Mouse (Mus musculus) midbrain, embryonic 16.5 days (tissue): ENCODE measurements around the gene Ube2h. TPM values are rescaled to one million over a fixed set of nuclear protein-coding genes. Genes with fewer than 3 reads are reported as not detected.

ENCODE experiments used
- ATAC-seq: fragments of 200-750 bp; cut with Nextera tagmentation; 2 replicates; pipeline ENCODE4 v1.8.0; 2017; ENCODE audit warnings: moderate TSS enrichment
- H3K27ac ChIP-seq: fragments of 300-500 bp; sonication (generic); 2 replicates; pipeline ENCODE4 v1.5.1; 2014; ENCODE audit warnings: mild to moderate bottlenecking, low read length, mixed read lengths
- H3K27me3 ChIP-seq: fragments of 300-500 bp; sonication (generic); 2 replicates; pipeline ENCODE4 v1.6.1; 2014; ENCODE audit warnings: low read depth, low read length, mixed read lengths; ENCODE audit not compliant: control insufficient read depth, insufficient read depth
- H3K36me3 ChIP-seq: fragments of 300-500 bp; sonication (generic); 2 replicates; pipeline ENCODE4 v1.6.1; 2014; ENCODE audit warnings: mild to moderate bottlenecking, low read length, moderate library complexity, mixed read lengths; ENCODE audit not compliant: control insufficient read depth, insufficient read depth
- H3K4me1 ChIP-seq: fragments of 300-500 bp; sonication (generic); 2 replicates; pipeline ENCODE4 v1.6.1; 2014; ENCODE audit warnings: mild to moderate bottlenecking, low read length, mixed read lengths; ENCODE audit not compliant: control insufficient read depth, insufficient read depth
- H3K4me2 ChIP-seq: fragments of 300-500 bp; sonication (generic); 2 replicates; pipeline ENCODE4 v1.6.1; 2014; ENCODE audit warnings: mild to moderate bottlenecking, low read length, mixed read lengths
- H3K4me3 ChIP-seq: fragments of 300-500 bp; sonication (generic); 2 replicates; pipeline ENCODE4 v1.5.1; 2014; ENCODE audit warnings: low read depth, mild to moderate bottlenecking, low read length, moderate library complexity, mixed read lengths
- H3K9ac ChIP-seq: fragments of 300-500 bp; sonication (generic); 2 replicates; pipeline ENCODE4 v1.6.1; 2014; ENCODE audit warnings: low read depth, low read length, mixed read lengths
- H3K9me3 ChIP-seq: fragments of 300-500 bp; sonication (generic); replicated peaks from 2 replicates; pipeline ENCODE4 v1.6.1; 2014; ENCODE audit warnings: mild to moderate bottlenecking, low read length, mixed read lengths; ENCODE audit not compliant: control insufficient read depth, poor library complexity, severe bottlenecking
- WGBS: fragments of 180-500 bp; shearing (Covaris S2); extraction: QIAGEN DNeasy Blood & Tissue Kit; methylation state at CpG from one replicate; pipeline ENCODE4 v1.1.7; 2014; 5-methylcytosine and 5-hydroxymethylcytosine counted together
- polyA plus RNA-seq: library from polyadenylated mRNA; unstranded; fragments of >200 nt; fragmentation: Nextera tagmentation; extraction: Ambion mirVana; gene quantifications from 2 replicates; pipeline ENCODE4 v1.2.1, GENCODE M21; 2015

Gene Ube2h
- polyA plus RNA-seq, 1 experiment from 2014 or later: 57.0 TPM

DNA sequence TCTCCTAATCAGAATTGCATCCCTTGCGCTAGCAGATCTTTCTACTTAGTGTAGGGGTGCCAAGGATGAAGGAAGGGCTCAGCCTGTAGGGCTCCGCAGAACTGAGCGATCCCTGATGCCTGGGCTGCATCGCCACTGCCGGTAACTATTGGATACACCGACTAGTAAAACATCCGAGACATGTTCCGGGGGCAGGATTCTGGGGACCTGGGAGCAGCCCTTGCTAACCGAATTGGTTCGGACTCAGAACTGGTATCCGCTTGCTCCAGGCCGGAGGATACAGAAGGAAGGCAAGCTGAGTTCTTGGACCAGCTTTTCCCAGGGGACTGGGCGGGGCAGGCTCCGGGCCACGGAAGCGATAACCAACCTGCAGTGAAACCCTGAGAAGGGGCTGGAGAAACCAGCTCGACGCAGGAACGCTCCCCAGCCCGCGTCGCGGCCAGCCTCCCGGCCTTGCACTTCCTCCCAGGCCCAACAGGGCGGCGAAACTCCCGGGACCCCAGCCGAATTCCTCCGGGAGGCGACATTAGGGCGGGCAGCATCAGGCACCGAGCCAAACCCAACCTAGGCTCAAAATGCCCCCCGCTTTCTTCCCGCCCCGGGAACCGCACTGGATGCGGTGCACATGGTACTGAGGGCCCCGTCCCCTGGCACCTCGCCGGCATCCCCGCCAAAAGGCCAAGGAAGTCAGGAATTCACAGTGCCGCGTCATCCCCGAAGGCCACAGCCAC, 131.4 kb downstream of the Ube2h start:
- ATAC-seq: no peak
- H3K9me3 ChIP-seq: no peaks in the 10 kb centered on the region
- H3K27ac ChIP-seq: no peak overlapping the region
- H3K4me3 ChIP-seq: 0 out of 2 replicates have a peak overlapping the region, but pooled peaks have one; percentile 3
- peaks cover 18% of the 10 kb centered on the region for H3K4me1 ChIP-seq
- H3K36me3 ChIP-seq: no peaks in the 10 kb centered on the region
- no peak overlapping the region for H3K9ac ChIP-seq
- H3K4me2 ChIP-seq: peak overlapping the region; percentile 26
- peaks cover 60% of the 10 kb centered on the region for H3K27me3 ChIP-seq
- WGBS: 1% methylated on average over 43 of the region's 44 CpGs

- H3K9ac ChIP-seq: no peak overlapping the region
- no peaks in the 10 kb centered on the region for H3K9me3 ChIP-seq
- H3K4me1 ChIP-seq: peaks cover 18% of the 10 kb centered on the region
- no peaks in the 10 kb centered on the region for H3K36me3 ChIP-seq
- no peak overlapping the region for H3K4me3 ChIP-seq
- H3K4me2 ChIP-seq: no peak overlapping the region
- H3K27ac ChIP-seq: no peak overlapping the region
- 11% methylated on average over 8 of the region's 8 CpGs for WGBS
- no peak for ATAC-seq
- peaks cover 60% of the 10 kb centered on the region for H3K27me3 ChIP-seq
Observed at GRCm38 (mm10) chr6:30172441-30172819, 131.9 kb downstream of the Ube2h start.

DNA sequence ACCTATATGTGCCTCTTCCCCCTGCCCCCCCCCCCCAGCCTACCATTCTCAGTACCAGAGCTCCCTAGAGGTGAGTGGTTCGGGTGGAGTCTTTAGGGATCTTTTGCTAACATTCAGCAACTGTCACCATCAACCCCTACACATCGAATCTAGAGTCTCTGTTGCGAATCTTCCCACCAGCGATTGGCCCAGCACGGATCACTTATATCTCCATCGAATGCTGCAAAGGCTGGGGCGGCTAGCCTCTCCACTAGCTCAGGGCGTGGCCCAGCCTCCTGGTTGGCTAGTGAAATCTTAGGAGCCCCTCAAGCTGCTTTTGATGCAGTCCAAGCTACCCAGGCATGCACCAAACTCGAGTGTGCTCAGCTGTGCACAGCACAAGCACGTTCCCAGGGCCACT, 132.4 kb downstream of the Ube2h start:
- Histone ChIP-seq H3K9ac (no peak overlapping the region), H3K27ac (no peak overlapping the region), H3K4me3 (no peak overlapping the region), H3K9me3 (no peaks in the 10 kb centered on the region), H3K36me3 (no peaks in the 10 kb centered on the region), H3K4me1 (peaks cover 20% of the 10 kb centered on the region), H3K27me3 (peaks cover 60% of the 10 kb centered on the region), H3K4me2 (no peak overlapping the region)
- ATAC-seq: no peak
- 17% methylated on average over 10 of the region's 10 CpGs for WGBS

DNA sequence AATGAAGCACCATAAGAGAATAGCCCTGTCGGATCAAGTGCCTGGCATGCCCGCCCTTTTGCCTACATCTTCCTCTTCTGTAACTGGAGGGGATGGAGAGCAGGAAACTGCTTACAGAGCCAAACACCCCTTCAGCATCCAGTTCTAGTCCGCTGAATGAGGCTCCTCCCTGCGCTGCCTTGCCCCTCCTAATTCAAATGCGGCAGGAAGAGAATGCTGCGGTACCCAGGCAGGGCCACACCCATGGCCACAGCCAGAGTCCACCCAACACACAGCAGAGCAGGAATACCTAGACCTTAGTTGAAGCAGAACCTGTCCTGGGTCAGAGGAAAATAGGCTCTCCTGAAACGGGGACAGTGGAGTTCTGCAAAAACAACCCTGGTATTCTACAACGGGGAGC, 133.1 kb downstream of the Ube2h start:
- Histone ChIP-seq H3K27me3 (peaks cover 56% of the 10 kb centered on the region), H3K4me3 (no peak overlapping the region), H3K4me2 (no peak overlapping the region), H3K27ac (no peak overlapping the region), H3K9ac (no peak overlapping the region), H3K4me1 (peaks cover 20% of the 10 kb centered on the region), H3K9me3 (no peaks in the 10 kb centered on the region), H3K36me3 (no peaks in the 10 kb centered on the region)
- WGBS: 36% methylated on average over 8 of the region's 8 CpGs
- ATAC-seq: no peak

DNA sequence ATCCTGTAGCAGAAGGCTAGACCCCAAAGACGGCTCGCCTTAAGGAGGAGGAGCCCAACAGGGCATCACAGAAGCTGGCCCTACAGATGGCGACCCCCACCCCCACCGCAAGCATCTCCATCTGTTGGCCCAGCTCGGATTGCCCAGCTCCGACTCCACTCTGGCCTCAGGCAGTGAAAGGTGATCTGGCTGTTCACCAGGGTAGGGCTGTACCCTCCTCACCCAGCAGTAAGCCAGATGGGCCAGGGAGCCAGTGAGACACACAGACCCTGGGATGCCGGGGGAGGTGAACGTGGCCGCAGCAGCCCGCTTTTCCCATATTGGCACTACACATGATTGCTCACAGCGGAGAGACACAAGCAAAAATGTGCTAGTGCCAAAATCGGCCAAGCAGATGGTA, 135.2 kb downstream of the Ube2h start:
- no peak overlapping the region for H3K9ac ChIP-seq
- no peaks in the 10 kb centered on the region for H3K9me3 ChIP-seq
- H3K27ac ChIP-seq: no peak overlapping the region
- peaks cover 13% of the 10 kb centered on the region for H3K4me1 ChIP-seq
- H3K4me3 ChIP-seq: no peak overlapping the region
- no peak for ATAC-seq
- no peak overlapping the region for H3K4me2 ChIP-seq
- H3K27me3 ChIP-seq: peaks cover 44% of the 10 kb centered on the region
- no peaks in the 10 kb centered on the region for H3K36me3 ChIP-seq
- 72% methylated on average over 12 of the region's 12 CpGs for WGBS

DNA sequence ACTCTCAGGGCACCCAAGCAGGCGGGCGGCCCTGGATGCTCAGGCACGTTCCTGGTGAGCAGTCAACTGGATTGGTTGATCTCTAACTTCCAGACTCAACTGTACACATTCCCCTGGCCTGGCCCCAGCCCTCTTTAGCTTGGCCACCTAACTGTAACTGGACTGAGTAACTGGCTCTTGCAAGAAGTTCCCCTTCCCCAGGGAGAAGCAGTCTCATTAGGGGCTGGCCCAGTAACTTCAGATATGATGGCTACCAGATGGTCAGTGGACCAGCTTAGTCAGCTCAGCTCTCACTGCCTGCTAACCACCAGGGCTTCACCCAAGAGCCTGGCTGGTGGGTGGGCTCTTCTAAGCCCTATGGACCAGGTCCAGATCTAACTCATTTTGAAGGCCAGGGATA, 136.1 kb downstream of the Ube2h start:
- no peak for ATAC-seq
- peaks cover 36% of the 10 kb centered on the region for H3K27me3 ChIP-seq

GRCm38 (mm10) chr6:30167192-30167591, 137.1 kb downstream of the Ube2h start:
- Histone ChIP-seq H3K4me2 (no peak overlapping the region), H3K4me3 (no peak overlapping the region), H3K9ac (no peak overlapping the region), H3K36me3 (no peaks in the 10 kb centered on the region), H3K27me3 (peaks cover 26% of the 10 kb centered on the region), H3K27ac (no peak overlapping the region), H3K9me3 (no peaks in the 10 kb centered on the region), H3K4me1 (0 out of 2 replicates have a peak, but pooled peaks cover 3% of the 10 kb centered on the region)
- 13% methylated on average over 11 of the region's 11 CpGs for WGBS
- no peak for ATAC-seq

More for the DNA sequence above, 136.1 kb downstream of the Ube2h start:
- Histone ChIP-seq H3K9ac (no peak overlapping the region), H3K9me3 (no peaks in the 10 kb centered on the region), H3K4me3 (no peak overlapping the region), H3K4me1 (peaks cover 6% of the 10 kb centered on the region; the same call in 1 of the 2 replicates), H3K27ac (no peak overlapping the region), H3K36me3 (no peaks in the 10 kb centered on the region), H3K4me2 (no peak overlapping the region)
- 98% methylated on average over 3 of the region's 3 CpGs for WGBS

DNA sequence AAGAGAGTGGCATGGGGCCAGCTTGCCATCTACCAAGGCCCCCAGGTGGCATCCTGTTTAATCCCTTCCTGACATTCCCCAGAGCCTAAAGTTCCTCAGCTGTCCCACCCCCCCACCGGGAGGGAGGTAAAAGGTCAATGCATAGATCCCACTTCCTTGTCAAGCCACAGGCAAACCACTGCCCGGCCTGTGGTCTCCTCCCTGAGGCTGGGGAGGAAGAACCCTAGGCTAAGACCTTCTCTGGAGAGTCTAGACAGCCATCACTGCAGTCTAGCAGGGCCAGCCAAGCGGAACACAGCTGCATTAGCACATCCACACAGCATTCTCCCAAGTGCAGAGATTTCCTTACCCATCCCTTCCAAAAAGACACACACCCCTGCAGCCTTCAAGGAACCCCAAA, 138.0 kb downstream of the Ube2h start:
- no peak overlapping the region for H3K27ac ChIP-seq
- no peak overlapping the region for H3K4me2 ChIP-seq
- no peak for ATAC-seq
- H3K9ac ChIP-seq: no peak overlapping the region
- no peaks in the 10 kb centered on the region for H3K36me3 ChIP-seq
- 0 out of 2 replicates have a peak, but pooled peaks cover 3% of the 10 kb centered on the region for H3K4me1 ChIP-seq
- 43% methylated on average over 3 of the region's 3 CpGs for WGBS
- no peaks in the 10 kb centered on the region for H3K9me3 ChIP-seq
- no peak overlapping the region for H3K4me3 ChIP-seq
- H3K27me3 ChIP-seq: peaks cover 18% of the 10 kb centered on the region

- Histone ChIP-seq H3K4me1 (0 out of 2 replicates have a peak, but pooled peaks cover under 1% of the 10 kb centered on the region), H3K36me3 (no peaks in the 10 kb centered on the region), H3K27me3 (no peaks in the 10 kb centered on the region), H3K9me3 (no peaks in the 10 kb centered on the region), H3K27ac (no peak overlapping the region), H3K4me2 (no peak overlapping the region), H3K9ac (no peak overlapping the region), H3K4me3 (no peak overlapping the region)
- no peak for ATAC-seq
- 53% methylated on average over 7 of the region's 7 CpGs for WGBS
Observed at GRCm38 (mm10) chr6:30162091-30162490, 142.2 kb downstream of the Ube2h start.
